Mouse (Mus musculus) mesoderm, embryonic 11.5 days (tissue): ENCODE measurements around the gene Atg7.
A peak's percentile ranks its signal among the peaks of the same experiment; 100 is the strongest.

Source experiments
- DNase-seq: peaks from one replicate; pipeline ENCODE4 v3.0.0-alpha.2; 2012; ENCODE audit warnings: low read depth, low spot score

Atg7 gene

GRCm38 (mm10) chr6:114814882-114815650 is 172.2 kb downstream of the Atg7 start:
- peak; percentile 33 for DNase-seq

GRCm38 (mm10) chr6:114817948-114818347 is 175.1 kb downstream of the Atg7 start:
- no peak for DNase-seq

GRCm38 (mm10) chr6:114818471-114818870 is 175.6 kb downstream of the Atg7 start:
- no peak for DNase-seq

GRCm38 (mm10) chr6:114819971-114820481 is 177.1 kb downstream of the Atg7 start:
- DNase-seq = no peak

- DNase-seq = no peak
Observed at GRCm38 (mm10) chr6:114821646-114822045, 178.7 kb downstream of the Atg7 start.

- no peak for DNase-seq
Observed at GRCm38 (mm10) chr6:114826889-114827288, 184.0 kb downstream of the Atg7 start.

- no peak for DNase-seq
Observed at GRCm38 (mm10) chr6:114829660-114830438, 187.0 kb downstream of the Atg7 start.

- DNase-seq = no peak
Observed at GRCm38 (mm10) chr6:114831807-114832206, 188.9 kb downstream of the Atg7 start.

- no peak for DNase-seq
Observed at GRCm38 (mm10) chr6:114833058-114833685, 190.3 kb downstream of the Atg7 start.

GRCm38 (mm10) chr6:114833791-114834346 is 191.0 kb downstream of the Atg7 start:
- DNase-seq = no peak

- DNase-seq = no peak
Observed at GRCm38 (mm10) chr6:114835344-114835743, 192.4 kb downstream of the Atg7 start.

GRCm38 (mm10) chr6:114835752-114836151 is 192.9 kb downstream of the Atg7 start:
- no peak for DNase-seq

- no peak for DNase-seq
Observed at GRCm38 (mm10) chr6:114836433-114836832, 193.5 kb downstream of the Atg7 start.

- DNase-seq = no peak
Observed at GRCm38 (mm10) chr6:114838872-114839271, 196.0 kb downstream of the Atg7 start.

- no peak for DNase-seq
Observed at GRCm38 (mm10) chr6:114840012-114840411, 197.1 kb downstream of the Atg7 start.

GRCm38 (mm10) chr6:114842131-114842530 is 199.2 kb downstream of the Atg7 start:
- DNase-seq = peak; percentile 54

- no peak for DNase-seq
Observed at GRCm38 (mm10) chr6:114842863-114843262, 200.0 kb downstream of the Atg7 start.

GRCm38 (mm10) chr6:114846153-114846772 is 203.4 kb downstream of the Atg7 start:
- peak; percentile 61 for DNase-seq

GRCm38 (mm10) chr6:114847582-114848174 is 204.8 kb downstream of the Atg7 start:
- no peak for DNase-seq

- DNase-seq = no peak
Observed at GRCm38 (mm10) chr6:114848761-114849160, 205.9 kb downstream of the Atg7 start.

GRCm38 (mm10) chr6:114849787-114850186 is 206.9 kb downstream of the Atg7 start:
- no peak for DNase-seq
